Mouse (Mus musculus): ENCODE data around the gene Mrps18b.

The Mrps18b gene

GRCm38 (mm10) chr17:35896781-35897643 is 19.2 kb downstream of the Mrps18b start, which contains the start of gene 2310061I04Rik:
Gene 2310061I04Rik, minus strand, starts transcription at chr17:35897431.
- in situ Hi-C loops (cut with MboI; ENCODE audit: unreplicated experiment in 2 of 2), result no loop called here

GRCm38 (mm10) chr17:35887725-35888124 is 28.5 kb downstream of the Mrps18b start:
- in situ Hi-C loops (cut with MboI; ENCODE audit: unreplicated experiment in 2 of 2), result no loop called here

- in situ Hi-C loops (cut with MboI; ENCODE audit: unreplicated experiment in 2 of 2), result no loop called here
Measured at GRCm38 (mm10) chr17:35883777-35884176, 32.4 kb downstream of the Mrps18b start.

GRCm38 (mm10) chr17:35882924-35883323 is 33.3 kb downstream of the Mrps18b start:
- in situ Hi-C loops (cut with MboI; ENCODE audit: unreplicated experiment in 2 of 2), result no loop called here

GRCm38 (mm10) chr17:35879245-35880057 is 36.7 kb downstream of the Mrps18b start, which contains the start of gene Dhx16:
Gene Dhx16, plus strand, starts transcription at chr17:35879819.
- in situ Hi-C loops (cut with MboI; ENCODE audit: unreplicated experiment in 2 of 2), result no loop called here

GRCm38 (mm10) chr17:35874721-35875120 is 41.5 kb downstream of the Mrps18b start:
- in situ Hi-C loops (cut with MboI; ENCODE audit: unreplicated experiment in 2 of 2), result loop anchor here (5.0 kb wide), 2 partner anchors 33 to 37 kb away; partner anchors contain the start of gene Tubb5 (in 2 of the 2)

GRCm38 (mm10) chr17:35873774-35874519 is 42.2 kb downstream of the Mrps18b start:
- in situ Hi-C loops (cut with MboI; ENCODE audit: unreplicated experiment in 2 of 2), result loop anchor here (5.0 kb wide), 2 partner anchors 33 to 37 kb away; partner anchors contain the start of gene Tubb5 (in 2 of the 2)

- in situ Hi-C loops (cut with MboI; ENCODE audit: unreplicated experiment in 2 of 2), result loop anchor here (5.0 kb wide), 2 partner anchors 34 to 36 kb away; partner anchors contain the start of gene Tubb5 (in 2 of the 2)
Measured at GRCm38 (mm10) chr17:35870884-35871696, 45.1 kb downstream of the Mrps18b start.

- in situ Hi-C loops (cut with MboI; ENCODE audit: unreplicated experiment in 2 of 2), result loop anchor here (5.0 kb wide), 2 partner anchors 33 to 37 kb away; partner anchors contain the start of gene Tubb5 (in 2 of the 2)
Measured at GRCm38 (mm10) chr17:35870151-35870883, 45.9 kb downstream of the Mrps18b start.

GRCm38 (mm10) chr17:35869346-35870067 is 46.7 kb downstream of the Mrps18b start:
- in situ Hi-C loops (cut with MboI; ENCODE audit: unreplicated experiment in 2 of 2), result loop anchor here (5.0 kb wide), 2 partner anchors 32 to 38 kb away; partner anchors contain the start of gene Tubb5 (in 2 of the 2)

GRCm38 (mm10) chr17:35868961-35869345 is 47.2 kb downstream of the Mrps18b start:
- in situ Hi-C loops (cut with MboI; ENCODE audit: unreplicated experiment in 2 of 2), result no loop called here

GRCm38 (mm10) chr17:35868165-35868820 is 47.9 kb downstream of the Mrps18b start:
- in situ Hi-C loops (cut with MboI; ENCODE audit: unreplicated experiment in 2 of 2), result no loop called here

GRCm38 (mm10) chr17:35866911-35867890 is 49.0 kb downstream of the Mrps18b start:
- in situ Hi-C loops (cut with MboI; ENCODE audit: unreplicated experiment in 2 of 2), result no loop called here

- in situ Hi-C loops (cut with MboI; ENCODE audit: unreplicated experiment in 2 of 2), result no loop called here
Measured at GRCm38 (mm10) chr17:35866281-35866831, 49.8 kb downstream of the Mrps18b start.

- in situ Hi-C loops (cut with MboI; ENCODE audit: unreplicated experiment in 2 of 2), result no loop called here
Measured at GRCm38 (mm10) chr17:35865481-35866280, 50.5 kb downstream of the Mrps18b start, which contains the start of gene Ppp1r18. Gene Ppp1r18, plus strand, starts transcription at chr17:35865593.
